ENCODE assay signal across 24 mouse cellular contexts in the genomic region with DNA sequence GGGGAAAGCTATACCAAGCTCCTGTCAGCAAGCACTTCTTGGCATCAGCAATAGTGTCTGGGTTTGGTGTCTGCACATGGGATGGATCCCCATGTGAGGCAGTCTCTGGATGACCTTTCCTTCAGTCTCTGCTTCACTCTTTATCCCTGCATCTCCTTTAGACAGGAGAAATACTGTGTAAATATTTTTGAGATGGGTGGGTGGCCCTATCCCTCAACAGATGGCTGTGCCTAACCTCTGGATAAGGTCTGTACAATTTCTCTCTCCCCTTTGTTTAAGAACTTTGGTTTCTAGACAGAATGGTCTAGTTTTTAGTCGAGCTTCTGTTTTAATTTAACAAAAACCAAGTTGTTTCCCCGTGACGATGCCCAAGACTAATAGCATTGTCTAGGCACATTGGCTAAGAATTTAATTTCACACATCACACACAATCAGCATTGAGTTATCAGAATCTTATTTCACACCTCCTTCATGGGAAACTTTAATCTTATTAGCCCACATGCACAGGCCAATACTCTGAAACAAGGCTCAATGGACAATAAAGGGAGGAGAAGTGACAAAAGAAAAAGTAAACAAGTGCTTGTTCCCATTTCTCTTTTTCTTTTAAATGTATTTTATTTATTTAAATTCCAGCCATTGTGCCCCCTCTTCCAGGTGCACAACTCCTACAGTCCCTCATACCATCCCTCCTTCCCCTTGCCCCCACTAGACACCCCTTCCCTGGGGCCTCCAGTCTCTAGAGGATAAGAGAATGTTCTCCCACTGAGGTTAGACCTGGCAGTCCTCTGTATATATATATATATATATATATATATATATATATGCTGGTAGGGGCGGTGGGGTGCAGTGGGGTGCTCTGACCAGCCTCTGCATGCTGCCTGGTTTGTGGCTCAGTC.
A peak's percentile ranks its signal among the peaks of the same experiment; 100 is the strongest.
DNase-seq lines count a peak whose midpoint lies in the region; ATAC-seq and TF ChIP-seq lines count a peak whose summit lies in the region.
"Had no signal": no experiment of that assay in that cellular context is flagged by ENCODE, and none has a peak within 500 bp of the region (broad histone marks: within the 10 kb centered on the region; RNA-seq: fewer than 3 reads in every experiment).

No protein-coding gene starts in this region.

- no peak for TF ChIP-seq CTCF in brain, embryonic 14.5 days (IDR thresholded peaks at IDR 0.05; ENCODE audit: borderline replicate concordance, extremely low read depth, insufficient read depth, insufficient read length)

- TF ChIP-seq POLR2A in brain, embryonic 14.5 days (IDR thresholded peaks at IDR 0.05; ENCODE audit: borderline replicate concordance, extremely low read depth, insufficient read depth, insufficient read length, poor library complexity, severe bottlenecking), result no peak

- H3K9me3 ChIP-seq in hindbrain, embryonic 14.5 days (ENCODE audit: control insufficient read depth, low read length), result no peaks in the 10 kb centered on the region
- no peaks in the 10 kb centered on the region for H3K9me3 ChIP-seq in hindbrain, embryonic 11.5 days (ENCODE audit: control insufficient read depth, low read length)
- no peaks in the 10 kb centered on the region for H3K9me3 ChIP-seq in midbrain, embryonic 12.5 days
- no peaks in the 10 kb centered on the region for H3K9me3 ChIP-seq in midbrain, embryonic 15.5 days
- no peaks in the 10 kb centered on the region for H3K9me3 ChIP-seq in heart, embryonic 10.5 days
- H3K9me3 ChIP-seq: forebrain, embryonic 10.5 days; forebrain, embryonic 13.5 days; G1E; hindbrain, embryonic 15.5 days had no signal

- no peaks in the 10 kb centered on the region for H3K27me3 ChIP-seq in hindbrain, embryonic 14.5 days (ENCODE audit: control insufficient read depth, insufficient read depth, low read length)
- H3K27me3 ChIP-seq in hindbrain, embryonic 11.5 days (ENCODE audit: control insufficient read depth, insufficient read depth, low read length), result no peaks in the 10 kb centered on the region
- no peaks in the 10 kb centered on the region for H3K27me3 ChIP-seq in midbrain, embryonic 12.5 days
- H3K27me3 ChIP-seq in midbrain, embryonic 15.5 days (replicated peaks), result no peaks in the 10 kb centered on the region
- no peaks in the 10 kb centered on the region for H3K27me3 ChIP-seq in heart, embryonic 10.5 days (ENCODE audit: insufficient read depth, poor library complexity, severe bottlenecking)
- H3K27me3 ChIP-seq: CH12.LX; forebrain, embryonic 13.5 days; hindbrain, embryonic 15.5 days; Patski had no signal

- no peaks in the 10 kb centered on the region for H3K4me1 ChIP-seq in hindbrain, embryonic 14.5 days (replicated peaks; ENCODE audit: control insufficient read depth, insufficient read depth, low read length)
- H3K4me1 ChIP-seq in hindbrain, embryonic 11.5 days (replicated peaks; ENCODE audit: control insufficient read depth, insufficient read depth, low read length), result no peaks in the 10 kb centered on the region
- H3K4me1 ChIP-seq in midbrain, embryonic 12.5 days, result no peaks in the 10 kb centered on the region; the same call in 1 of the 2 replicates
- no peaks in the 10 kb centered on the region for H3K4me1 ChIP-seq in midbrain, embryonic 15.5 days
- H3K4me1 ChIP-seq in heart, embryonic 10.5 days, result no peaks in the 10 kb centered on the region
- H3K4me1 ChIP-seq: forebrain, embryonic 10.5 days; forebrain, embryonic 13.5 days; hindbrain, embryonic 15.5 days had no signal

- H3K9ac ChIP-seq in hindbrain, embryonic 14.5 days, result no peak overlapping the region
- no peak overlapping the region for H3K9ac ChIP-seq in hindbrain, embryonic 11.5 days (ENCODE audit: low read depth, low read length)
- H3K9ac ChIP-seq in midbrain, embryonic 12.5 days (replicated peaks), result no peak overlapping the region
- H3K9ac ChIP-seq in midbrain, embryonic 15.5 days, result no peak overlapping the region
- H3K9ac ChIP-seq: forebrain, embryonic 13.5 days; hindbrain, embryonic 15.5 days had no signal

- no peak overlapping the region for H3K4me3 ChIP-seq in hindbrain, embryonic 14.5 days (replicated peaks; ENCODE audit: low read length)
- H3K4me3 ChIP-seq in hindbrain, embryonic 11.5 days (ENCODE audit: low read depth, low read length), result no peak overlapping the region
- H3K4me3 ChIP-seq in midbrain, embryonic 12.5 days, result no peak overlapping the region
- no peak overlapping the region for H3K4me3 ChIP-seq in midbrain, embryonic 15.5 days
- no peak overlapping the region for H3K4me3 ChIP-seq in heart, embryonic 10.5 days
- H3K4me3 ChIP-seq: forebrain, embryonic 10.5 days; forebrain, embryonic 13.5 days; heart, adult 2 months; hindbrain, embryonic 15.5 days had no signal

- peak; percentile 37; the same call in 1 of the 2 replicates for ATAC-seq in hindbrain, embryonic 14.5 days (ENCODE audit: low FRiP score)
- no peak; the same call in 1 of the 2 replicates for ATAC-seq in hindbrain, embryonic 11.5 days (ENCODE audit: low FRiP score)
- ATAC-seq in midbrain, embryonic 12.5 days (ENCODE audit: low FRiP score, low read depth), result peak; percentile 93
- ATAC-seq in midbrain, embryonic 15.5 days (replicated peaks), result peak; percentile 76; the same call in 1 of the 2 replicates
- ATAC-seq: forebrain, embryonic 13.5 days; forebrain, embryonic 16.5 days; Patski had no signal

- H3K27ac ChIP-seq in hindbrain, embryonic 14.5 days, result no peak overlapping the region
- no peak overlapping the region for H3K27ac ChIP-seq in hindbrain, embryonic 11.5 days (ENCODE audit: low read depth, low read length)
- no peak overlapping the region; the same call in 1 of the 2 replicates for H3K27ac ChIP-seq in midbrain, embryonic 12.5 days (replicated peaks)
- no peak overlapping the region for H3K27ac ChIP-seq in midbrain, embryonic 15.5 days
- no peak overlapping the region for H3K27ac ChIP-seq in heart, embryonic 10.5 days
- H3K27ac ChIP-seq: forebrain, embryonic 10.5 days; forebrain, embryonic 13.5 days; heart, adult 2 months; hindbrain, embryonic 15.5 days had no signal

- DNase-seq in hindbrain, embryonic 14.5 days (ENCODE audit: low spot score), result no peak
- DNase-seq in hindbrain, embryonic 11.5 days (ENCODE audit: low spot score), result no peak
- DNase-seq in brain, embryonic 14.5 days (ENCODE audit: low read depth), result peak; percentile 50
- no peak for DNase-seq in heart, embryonic 10.5 days (ENCODE audit: low spot score)
- DNase-seq in ovary, postnatal 36 days (ENCODE audit: low spot score), result no peak
- DNase-seq: adrenal gland, postnatal 10 days; adrenal gland, postnatal 36 days; B cell, adult 2 months; cerebellum, adult 11 months; cerebellum, adult 8-10 months; cerebellum, postnatal 10 days; gastrocnemius, postnatal 10 days; gastrocnemius, postnatal 36 days; heart, adult 2 months had no signal

- no peaks in the 10 kb centered on the region for H3K36me3 ChIP-seq in hindbrain, embryonic 14.5 days (replicated peaks; ENCODE audit: control insufficient read depth, insufficient read depth)
- H3K36me3 ChIP-seq in hindbrain, embryonic 11.5 days (ENCODE audit: control insufficient read depth, insufficient read depth, low read length), result no peaks in the 10 kb centered on the region
- H3K36me3 ChIP-seq in midbrain, embryonic 12.5 days, result no peaks in the 10 kb centered on the region
- H3K36me3 ChIP-seq in midbrain, embryonic 15.5 days (replicated peaks), result no peaks in the 10 kb centered on the region
- no peaks in the 10 kb centered on the region for H3K36me3 ChIP-seq in heart, embryonic 10.5 days
- H3K36me3 ChIP-seq: forebrain, embryonic 10.5 days; G1E; hindbrain, embryonic 15.5 days had no signal

- 61% methylated on average over 4 of the region's 4 CpGs for WGBS in hindbrain, embryonic 14.5 days
- WGBS in hindbrain, embryonic 11.5 days, result 78% methylated on average over 4 of the region's 4 CpGs
- 50% methylated on average over 4 of the region's 4 CpGs for WGBS in midbrain, embryonic 12.5 days
- WGBS in midbrain, embryonic 15.5 days, result 38% methylated on average over 4 of the region's 4 CpGs
- 77% methylated on average over 4 of the region's 4 CpGs for WGBS in heart, embryonic 10.5 days

- no peak overlapping the region for H3K4me2 ChIP-seq in hindbrain, embryonic 14.5 days (replicated peaks)
- H3K4me2 ChIP-seq in hindbrain, embryonic 11.5 days (replicated peaks; ENCODE audit: low read depth, low read length), result no peak overlapping the region
- no peak overlapping the region for H3K4me2 ChIP-seq in midbrain, embryonic 12.5 days (replicated peaks)
- no peak overlapping the region for H3K4me2 ChIP-seq in midbrain, embryonic 15.5 days
- H3K4me2 ChIP-seq: forebrain, embryonic 13.5 days; heart, embryonic 11.5 days; hindbrain, embryonic 15.5 days had no signal
